Mouse (Mus musculus) liver (tissue): Measurements from ENCODE around the gene Dmrtc1b.
"Not testable (repeated sequence)": the region's sequence is repeated elsewhere in the genome, so short reads cannot be mapped to it uniquely, and the experiment has no call there.

Experiments
- DNase-seq: peaks from one replicate; pipeline ENCODE4 v3.0.0-alpha.2; 2020; ENCODE audit warnings: mixed read lengths

Dmrtc1b gene

DNA sequence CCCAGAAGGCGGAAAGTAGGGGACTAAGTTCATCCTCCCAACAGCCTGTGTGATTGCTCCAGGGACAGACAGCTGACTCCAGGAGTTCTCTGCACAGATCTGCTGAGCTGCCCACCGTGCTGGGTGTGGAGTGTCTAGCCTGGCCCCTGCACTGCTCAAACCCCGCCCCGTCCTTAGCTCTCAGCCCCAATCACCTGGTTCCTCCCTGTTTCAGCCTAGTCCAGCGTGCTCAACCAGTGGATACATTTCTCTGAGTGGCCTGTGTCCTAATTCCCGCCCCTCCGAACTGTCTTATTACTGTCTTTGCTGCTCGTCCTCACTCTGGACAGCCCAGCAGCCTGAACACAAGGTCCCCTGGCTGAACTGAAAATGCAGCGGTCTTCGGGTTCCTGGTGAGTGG, at the start of gene Dmrtc1b, which contains the start of gene Gm9112:
Dmrtc1b (plus strand) TSS at position 331 of the 400 bp plus-strand sequence.
Gm9112 (minus strand) TSS at position 101 of the 400 bp plus-strand sequence.
- not testable (repeated sequence) for DNase-seq

DNA sequence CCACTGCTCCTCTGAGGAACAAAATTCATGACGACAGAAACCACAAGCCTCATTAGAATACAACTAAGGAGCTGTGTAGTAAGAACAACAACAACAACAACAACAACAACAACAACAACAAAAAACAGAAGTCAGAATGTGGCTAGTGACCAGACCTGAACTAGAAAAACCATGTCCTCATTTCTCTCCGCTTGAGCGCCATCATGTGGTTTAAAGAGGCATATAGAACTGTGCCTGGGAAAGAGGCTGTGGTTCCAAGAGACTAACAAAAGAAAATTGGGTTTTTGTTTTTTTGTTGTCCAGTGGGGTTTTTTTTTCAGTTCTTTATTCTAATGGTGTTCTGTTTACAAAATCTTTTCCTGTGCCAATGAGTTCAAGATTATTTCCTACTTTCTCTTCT, 47.0 kb upstream of the Dmrtc1b start:
- DNase-seq: no peak

DNA sequence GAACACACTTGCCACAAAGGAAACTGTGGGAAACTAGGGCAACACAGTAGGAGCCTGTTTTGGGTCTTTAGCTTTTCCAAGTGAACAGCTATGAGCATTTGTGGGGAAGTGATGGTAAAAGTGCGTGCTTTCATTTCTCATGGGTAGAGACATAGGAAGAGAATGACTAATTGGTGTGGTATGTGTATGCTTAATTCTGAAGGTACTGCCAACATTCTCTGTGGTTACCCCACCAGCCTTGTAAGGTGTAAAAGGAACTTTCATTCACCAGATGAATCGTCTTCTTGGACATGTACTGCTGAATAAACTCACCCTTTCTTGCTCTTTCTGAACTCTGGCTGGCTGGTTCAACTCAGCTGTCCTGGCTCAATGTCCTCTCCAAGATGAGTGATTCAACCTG, 41.0 kb upstream of the Dmrtc1b start:
- no peak for DNase-seq

DNA sequence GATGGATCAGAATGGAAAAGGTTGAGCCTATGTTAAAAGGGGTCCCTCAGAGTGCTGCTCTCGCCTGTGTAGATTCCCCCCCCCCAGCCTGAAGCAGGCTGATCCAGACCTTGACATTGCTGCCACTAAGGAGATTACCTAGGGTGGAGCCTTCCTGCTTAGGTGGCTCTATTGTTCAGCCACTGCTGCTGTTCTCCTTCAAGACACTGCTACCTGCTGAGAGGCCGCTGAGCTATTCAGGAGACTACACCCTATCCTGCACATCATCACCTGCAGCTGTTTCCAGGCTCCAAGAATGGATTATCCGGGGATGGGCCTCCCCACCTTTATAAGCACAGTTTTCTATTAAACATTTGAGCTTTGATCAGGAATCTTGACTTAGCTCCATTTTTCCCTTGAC, 23.0 kb upstream of the Dmrtc1b start:
- not testable (repeated sequence) for DNase-seq

DNA sequence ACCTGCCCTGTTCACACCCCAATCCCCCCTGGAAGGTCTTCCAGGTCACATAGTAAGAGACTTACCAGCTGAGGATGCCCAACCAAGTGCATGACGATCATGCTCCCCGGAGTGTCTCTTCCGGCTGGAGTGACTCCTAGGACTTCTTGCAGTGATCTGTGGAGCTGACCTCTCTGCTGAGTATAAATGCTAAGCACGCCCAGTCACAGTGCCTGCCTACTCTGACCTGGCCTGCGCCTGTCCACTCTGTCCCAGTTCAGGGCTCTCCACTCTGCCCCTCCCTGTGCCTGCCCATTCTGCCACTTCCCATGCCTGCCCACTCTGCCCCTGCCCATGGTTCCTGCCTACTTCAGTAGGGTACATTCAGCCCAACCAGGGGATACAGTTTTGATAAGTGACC, 20.8 kb upstream of the Dmrtc1b start, which contains the start of gene Gm3880:
Gm3880 (minus strand) TSS at position 101 of the 400 bp plus-strand sequence.
- not testable (repeated sequence) for DNase-seq

DNA sequence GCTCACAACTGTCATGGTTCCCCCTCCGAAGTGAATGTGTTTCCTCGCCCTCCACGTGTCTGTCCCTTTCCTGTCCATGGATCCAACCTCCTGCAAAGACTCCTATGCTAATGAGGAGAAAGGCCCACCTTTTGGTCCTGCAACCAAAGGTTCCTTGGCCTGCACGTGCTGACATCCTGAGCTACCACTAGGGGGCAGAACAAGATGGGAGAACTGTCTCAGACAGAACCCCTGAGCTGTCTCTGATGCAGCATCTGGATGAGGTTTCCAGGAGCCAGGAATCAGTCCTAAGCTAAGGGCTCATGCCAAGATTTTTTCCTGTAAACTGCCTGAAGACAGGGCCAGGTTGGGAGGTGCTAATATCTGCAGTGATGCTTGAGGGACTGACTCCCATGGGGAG, 18.4 kb upstream of the Dmrtc1b start:
- peak; percentile 7 for DNase-seq

DNA sequence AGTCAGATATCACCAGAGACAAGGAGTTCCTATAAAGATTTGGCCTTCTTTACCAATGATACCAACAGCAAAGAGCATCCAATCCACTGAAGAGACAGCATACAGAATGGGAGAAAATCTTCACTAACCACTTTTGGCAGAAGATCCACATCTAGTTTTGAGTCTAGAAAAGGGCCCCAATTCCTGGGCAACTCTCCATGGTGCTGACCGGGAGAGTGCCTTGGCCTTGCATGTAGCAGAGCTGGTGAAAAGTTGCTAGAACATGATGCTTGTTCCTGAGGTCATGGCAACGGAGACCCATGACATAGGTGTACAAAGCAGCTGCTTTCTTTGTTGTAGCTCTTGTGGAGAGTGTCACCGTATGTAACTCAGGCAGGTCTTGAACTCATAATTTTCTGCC, 7.0 kb upstream of the Dmrtc1b start:
- not testable (repeated sequence) for DNase-seq

DNA sequence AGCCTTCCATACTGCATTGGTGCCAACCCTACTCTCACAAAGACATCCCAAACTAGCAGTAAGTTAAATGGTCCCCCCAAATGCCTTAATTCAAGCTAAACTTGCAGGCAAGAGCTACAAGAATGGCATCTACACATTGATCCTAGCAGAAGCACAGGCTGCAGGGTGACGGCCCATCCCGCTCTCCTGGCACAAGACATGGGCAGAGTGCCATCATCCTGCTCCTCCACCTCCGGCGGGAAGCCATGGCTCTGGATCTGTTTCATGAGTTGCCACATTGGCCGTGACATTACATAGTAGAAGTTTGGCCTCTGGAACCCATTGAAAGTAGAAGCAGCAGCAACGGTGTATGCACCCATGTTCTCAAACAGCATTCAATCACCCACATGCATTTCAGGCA, 16.6 kb downstream of the Dmrtc1b start:
- DNase-seq: not testable (repeated sequence)
